ENCODE assay signal across 28 mouse cellular contexts in the genomic region with DNA sequence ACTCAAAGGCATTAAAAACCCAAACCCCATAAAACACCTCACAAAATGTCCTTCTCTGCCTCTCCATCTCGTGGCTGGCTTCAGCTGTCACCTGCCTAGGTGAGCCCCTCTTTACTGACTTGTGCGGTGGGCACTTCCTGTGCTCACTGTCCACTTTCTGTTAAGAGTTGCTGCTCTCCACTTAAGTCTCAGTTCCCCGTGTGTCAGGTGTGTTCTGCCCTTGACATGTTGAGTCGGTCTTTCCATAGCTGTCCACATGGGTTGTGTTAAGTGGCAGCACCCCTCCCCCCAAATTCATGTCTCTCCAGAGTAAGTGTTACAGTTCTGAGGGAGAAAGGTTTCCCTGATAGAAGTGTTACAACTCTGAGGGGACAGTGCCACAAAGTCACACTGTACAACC.
"Had no signal": no experiment of that assay in that cellular context is flagged by ENCODE, and none has a peak within 500 bp of the region (broad histone marks: within the 10 kb centered on the region; RNA-seq: fewer than 3 reads in every experiment).

No protein-coding gene starts in this region.

- H3K27me3 ChIP-seq: embryonic facial prominence, embryonic 12.5 days; embryonic facial prominence, embryonic 13.5 days; embryonic facial prominence, embryonic 15.5 days; forebrain, embryonic 12.5 days; forebrain, embryonic 13.5 days; forebrain, embryonic 15.5 days had no signal

- H3K4me1 ChIP-seq: embryonic facial prominence, embryonic 12.5 days; embryonic facial prominence, embryonic 13.5 days had no signal

- H3K27ac ChIP-seq: embryonic facial prominence, embryonic 10.5 days; embryonic facial prominence, embryonic 12.5 days; embryonic facial prominence, embryonic 13.5 days; embryonic facial prominence, embryonic 15.5 days; forebrain, embryonic 10.5 days; forebrain, embryonic 12.5 days; forebrain, embryonic 13.5 days; forebrain, embryonic 15.5 days; gastrocnemius, adult 2 months; heart, adult 2 months had no signal

- H3K9me3 ChIP-seq: embryonic facial prominence, embryonic 10.5 days; embryonic facial prominence, embryonic 12.5 days; embryonic facial prominence, embryonic 13.5 days; embryonic facial prominence, embryonic 15.5 days; forebrain, embryonic 10.5 days; forebrain, embryonic 12.5 days; forebrain, embryonic 13.5 days; forebrain, embryonic 15.5 days had no signal

- H3K36me3 ChIP-seq: embryonic facial prominence, embryonic 10.5 days; embryonic facial prominence, embryonic 12.5 days; embryonic facial prominence, embryonic 13.5 days; embryonic facial prominence, embryonic 15.5 days; forebrain, embryonic 10.5 days; forebrain, embryonic 12.5 days; forebrain, embryonic 15.5 days had no signal

- H3K4me2 ChIP-seq: embryonic facial prominence, embryonic 12.5 days; embryonic facial prominence, embryonic 13.5 days; embryonic facial prominence, embryonic 15.5 days; forebrain, embryonic 12.5 days; forebrain, embryonic 13.5 days; forebrain, embryonic 15.5 days had no signal

- H3K9ac ChIP-seq: embryonic facial prominence, embryonic 12.5 days; embryonic facial prominence, embryonic 13.5 days; embryonic facial prominence, embryonic 15.5 days; forebrain, embryonic 12.5 days; forebrain, embryonic 13.5 days; forebrain, embryonic 15.5 days; forebrain, postnatal 0 days had no signal

- DNase-seq: cerebellum, adult 8-10 months; cerebellum, adult 9-10 months; cerebellum, adult 9-11 months; cerebellum, postnatal 10 days; cerebellum, postnatal 14 days; cerebellum, postnatal 25 days; cerebellum, postnatal 36 days; embryo, embryonic 11 days; forebrain, postnatal 0 days; gastrocnemius, adult 2 months; gastrocnemius, postnatal 10 days; gastrocnemius, postnatal 14 days; gastrocnemius, postnatal 25 days; gastrocnemius, postnatal 36 days; heart, adult 11 months; heart, adult 18-20 months; heart, adult 2 months had no signal

- ATAC-seq: forebrain, embryonic 13.5 days; forebrain, embryonic 14.5 days; forebrain, embryonic 15.5 days; forebrain, embryonic 16.5 days; forebrain, postnatal 0 days had no signal

- H3K4me3 ChIP-seq: embryonic facial prominence, embryonic 10.5 days; embryonic facial prominence, embryonic 12.5 days; embryonic facial prominence, embryonic 13.5 days; embryonic facial prominence, embryonic 15.5 days; erythroblast, embryonic 14.5 days; forebrain, embryonic 10.5 days; forebrain, embryonic 12.5 days; forebrain, embryonic 13.5 days; forebrain, embryonic 15.5 days; gastrocnemius, adult 2 months; heart, adult 2 months had no signal
